Mouse (Mus musculus) thymus, adult 18-20 months (tissue): ENCODE data around the gene Map1a.
A peak's percentile ranks its signal among the peaks of the same experiment; 100 is the strongest.

Experiments used
- DNase-seq, 2 experiments: peaks; one replicate each; pipeline ENCODE4 v3.0.0; 2022; ENCODE audit warnings: mixed read lengths in 2 of 2

Gene Map1a

DNA sequence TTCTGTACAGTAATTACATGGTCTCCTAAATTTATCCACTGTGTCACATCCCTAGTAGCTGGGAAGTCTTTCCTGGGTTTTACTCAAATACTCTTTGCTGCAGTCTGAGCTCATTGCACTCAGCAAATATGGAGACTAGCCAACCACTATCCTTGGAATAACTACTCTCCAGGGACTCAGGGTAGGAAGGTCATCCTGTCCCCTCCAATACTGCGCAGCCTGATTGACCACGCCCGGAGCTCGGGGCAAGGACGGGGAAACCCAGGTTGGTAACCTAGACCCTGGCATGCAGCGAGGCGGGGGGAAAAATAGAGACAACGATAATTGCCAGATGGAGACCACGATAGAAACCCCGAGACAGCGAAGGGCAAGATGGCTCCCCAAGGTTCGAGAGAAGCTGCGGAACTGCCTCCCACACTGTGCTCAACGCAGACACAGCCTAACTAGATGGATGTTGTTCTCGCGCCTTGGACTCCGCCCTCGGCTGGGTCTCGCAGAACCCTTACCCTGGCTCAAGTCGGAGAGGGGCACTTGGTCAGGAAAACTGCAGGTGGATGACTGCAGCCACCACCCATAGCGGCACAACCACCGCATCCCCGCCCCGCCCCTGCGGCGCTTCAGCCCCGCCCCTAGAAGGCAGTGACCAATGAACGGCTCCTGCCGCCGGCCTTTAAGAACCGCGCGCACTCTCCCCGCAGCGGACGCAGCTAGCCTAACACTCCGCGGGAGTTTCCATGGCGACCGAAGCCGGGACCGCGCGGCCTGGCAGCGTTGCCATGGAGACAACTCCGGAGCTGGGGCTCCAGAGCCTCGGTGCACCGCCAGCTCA lies at the start of gene Map1a:
Map1a (plus strand) TSS at position 700 of the 829 bp plus-strand sequence.
- peak; percentile 78 to 85 for DNase-seq

- no peak for DNase-seq
These were observed 45.3 kb upstream of the Map1a start for GRCm38 (mm10) chr2:121244099-121244498.

GRCm38 (mm10) chr2:121249758-121250157 lies 39.6 kb upstream of the Map1a start:
- DNase-seq, result no peak

DNA sequence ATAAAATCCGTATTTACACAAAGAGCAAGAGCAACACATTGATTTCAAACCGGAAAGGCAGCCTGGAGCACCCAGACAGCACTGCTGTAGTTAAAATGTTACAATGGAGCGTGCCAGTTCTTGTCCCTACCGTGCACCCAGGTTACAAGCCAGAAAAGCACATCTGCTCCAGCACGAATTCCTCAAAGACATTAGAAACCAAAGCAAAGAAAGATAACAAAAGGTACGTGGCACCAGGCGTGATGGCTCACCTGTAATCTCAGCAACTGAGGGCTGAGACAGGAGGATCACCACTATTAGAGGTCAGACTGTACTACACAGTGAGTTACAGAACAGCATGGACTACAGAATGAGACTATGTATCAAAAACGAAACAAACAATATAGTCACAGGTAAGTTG lies 21.0 kb upstream of the Map1a start:
- no peak for DNase-seq

GRCm38 (mm10) chr2:121270521-121271235 lies 18.7 kb upstream of the Map1a start:
- peak in 1 of 2 experiments; percentile 33 for DNase-seq

DNA sequence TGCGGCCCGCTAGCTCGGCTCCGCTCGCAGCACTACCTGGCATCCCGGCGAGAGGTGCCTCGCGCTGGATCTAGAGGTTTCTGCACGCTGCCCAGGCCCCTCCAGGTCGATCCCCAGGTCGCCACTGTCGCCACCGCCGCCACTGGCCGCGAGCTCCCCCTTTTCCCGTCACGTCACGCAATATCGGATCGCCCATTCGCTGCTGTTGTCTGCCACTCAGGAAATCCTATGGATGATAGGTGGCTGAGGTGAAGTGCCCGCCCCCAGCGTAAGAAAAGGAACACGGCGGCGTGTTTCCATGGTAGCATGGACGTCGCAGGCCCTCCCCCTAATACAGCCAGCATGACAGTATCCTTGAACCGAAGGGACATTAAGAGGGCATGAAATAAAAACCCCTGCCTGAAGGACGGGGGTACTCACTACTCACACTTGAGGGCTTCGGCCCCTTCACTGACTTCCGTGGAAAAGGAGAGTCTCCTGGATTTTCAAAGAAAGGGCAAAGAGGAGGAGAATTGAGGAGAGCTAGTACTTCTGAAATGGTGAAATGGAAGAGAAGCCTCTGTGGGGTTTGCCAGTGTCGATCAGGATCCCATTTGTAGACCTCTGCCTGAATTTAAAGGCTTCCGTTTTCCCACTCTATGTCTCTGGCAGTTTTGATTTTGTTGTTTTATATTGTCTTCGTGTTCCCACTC lies 18.0 kb upstream of the Map1a start, which contains the start of gene Trp53bp1:
Trp53bp1 (minus strand) TSS at position 172 of the 692 bp plus-strand sequence.
- peak; percentile 84 to 92 for DNase-seq

DNA sequence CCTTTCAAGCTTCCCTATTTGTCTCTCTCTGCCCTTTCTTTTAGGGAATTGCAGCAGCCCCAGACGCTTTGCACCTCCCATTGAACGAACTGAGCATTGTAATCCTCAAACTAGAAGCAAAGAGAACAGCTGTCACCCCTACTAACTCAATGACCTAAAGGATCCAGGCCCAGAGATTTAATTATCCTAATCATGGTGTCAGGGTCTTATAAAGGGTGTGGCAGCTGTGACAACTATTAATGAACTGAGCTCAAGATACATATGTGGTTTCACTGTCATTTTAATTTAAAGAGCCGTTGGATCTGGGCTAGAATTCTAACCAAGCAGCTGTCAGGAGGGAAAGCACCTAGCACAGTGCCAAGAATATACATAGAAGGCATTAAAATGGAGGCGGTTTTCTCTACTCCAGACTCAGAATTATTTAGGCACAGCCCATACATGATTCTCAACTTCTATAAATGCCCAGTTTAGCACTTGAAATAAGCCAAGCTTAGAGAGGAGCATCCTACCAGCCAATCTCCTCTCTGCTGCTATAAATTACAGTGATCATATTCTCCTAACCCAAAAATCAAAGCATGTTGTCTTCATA lies 17.4 kb upstream of the Map1a start:
- DNase-seq, result no peak

GRCm38 (mm10) chr2:121287850-121288249 lies 1.6 kb upstream of the Map1a start:
- no peak for DNase-seq

GRCm38 (mm10) chr2:121289730-121290540 lies 535 bp downstream of the Map1a start:
- DNase-seq, result no peak

DNA sequence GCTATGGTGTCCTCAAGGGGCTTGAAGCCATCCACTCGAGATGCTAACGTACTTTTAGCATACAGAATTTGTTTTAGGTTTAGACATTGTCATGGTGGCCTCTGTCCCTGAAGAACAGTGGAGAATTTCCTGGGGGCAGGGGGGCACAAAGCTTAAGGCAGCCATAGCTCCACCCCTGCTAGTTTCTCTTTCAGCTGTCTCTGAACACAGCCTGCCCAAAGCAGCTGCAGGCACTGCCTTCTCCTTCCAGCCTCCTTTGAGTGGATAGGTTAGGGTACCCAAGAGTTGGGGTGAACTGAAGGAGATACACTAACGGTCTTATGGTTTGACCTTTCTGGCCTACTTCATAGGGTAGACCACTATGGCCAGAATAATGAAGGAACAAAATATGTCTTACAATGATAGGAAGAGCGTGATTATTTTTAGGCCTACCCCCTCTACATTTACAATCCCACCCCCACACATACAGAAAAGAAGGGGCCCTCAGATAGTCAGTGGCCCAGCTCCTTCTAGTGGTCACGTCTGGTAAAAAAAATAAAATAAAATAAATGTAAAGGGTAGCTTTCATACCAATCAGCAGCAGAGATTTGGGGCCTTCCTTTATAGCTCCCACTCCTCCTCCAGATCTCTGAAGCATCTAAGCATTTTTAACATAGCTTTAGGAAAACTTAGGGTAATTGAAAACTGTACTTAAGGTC lies 3.1 kb downstream of the Map1a start:
- DNase-seq, result no peak

DNA sequence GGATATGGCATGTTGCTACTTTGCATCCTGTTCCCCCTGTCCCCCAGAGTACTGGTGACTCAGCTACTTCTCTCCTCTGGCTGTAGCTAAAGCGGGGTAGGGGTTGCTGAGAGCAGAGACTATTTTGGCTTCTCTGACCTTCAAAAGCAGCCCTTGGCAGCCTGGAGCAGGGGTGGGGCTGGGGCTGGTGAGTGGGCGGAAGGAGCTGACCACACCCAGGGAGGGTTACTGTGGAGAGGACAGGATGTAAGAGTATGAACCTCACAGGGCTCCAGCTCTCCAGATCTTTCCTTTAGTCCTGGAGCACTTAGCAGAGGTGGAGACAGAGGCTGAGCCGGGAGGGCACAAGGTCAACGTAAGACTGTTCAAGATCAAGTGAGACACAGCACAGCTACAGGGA lies 4.8 kb downstream of the Map1a start:
- DNase-seq, result no peak

DNA sequence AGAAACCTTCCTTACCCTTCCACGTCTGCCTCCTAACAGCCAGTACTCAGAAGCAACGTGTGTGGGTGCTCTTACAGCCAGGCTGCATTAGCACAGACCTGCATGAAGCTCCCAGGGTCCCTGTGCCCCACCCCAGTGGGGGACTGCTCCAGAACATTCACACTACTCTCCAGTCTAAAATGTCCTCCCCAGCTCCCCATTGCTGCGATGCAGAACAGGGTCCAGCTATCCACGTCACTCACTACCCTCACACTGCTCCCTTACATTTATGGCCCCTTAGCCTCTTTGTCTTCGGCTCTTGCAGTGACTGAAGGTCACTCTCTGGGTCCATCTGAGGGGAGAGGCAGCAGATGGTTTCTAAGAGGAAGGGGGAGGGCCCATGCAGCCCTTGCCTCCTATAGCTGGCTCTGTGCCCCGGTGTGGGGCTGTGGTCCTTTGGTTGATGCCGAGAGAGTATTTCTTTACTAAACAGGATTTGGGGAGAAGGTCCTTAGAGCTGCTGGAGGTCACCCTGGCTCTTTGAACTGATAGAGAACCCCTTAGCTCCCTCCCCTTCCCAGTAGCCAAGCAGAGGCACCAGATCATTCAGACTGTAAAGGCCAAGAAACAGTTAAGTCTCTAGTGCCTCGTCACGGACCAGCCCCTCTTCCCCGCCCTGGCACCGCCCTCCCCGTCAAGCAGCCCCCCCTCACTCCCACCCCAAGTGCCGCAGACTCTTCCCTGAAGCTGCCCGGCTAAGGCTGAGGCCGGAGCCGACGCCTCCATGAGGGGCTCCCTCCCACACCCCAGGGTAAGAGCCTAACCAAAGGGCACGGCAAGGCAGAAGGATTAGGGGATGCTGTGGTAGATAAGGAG lies 5.6 kb downstream of the Map1a start:
- no peak for DNase-seq

DNA sequence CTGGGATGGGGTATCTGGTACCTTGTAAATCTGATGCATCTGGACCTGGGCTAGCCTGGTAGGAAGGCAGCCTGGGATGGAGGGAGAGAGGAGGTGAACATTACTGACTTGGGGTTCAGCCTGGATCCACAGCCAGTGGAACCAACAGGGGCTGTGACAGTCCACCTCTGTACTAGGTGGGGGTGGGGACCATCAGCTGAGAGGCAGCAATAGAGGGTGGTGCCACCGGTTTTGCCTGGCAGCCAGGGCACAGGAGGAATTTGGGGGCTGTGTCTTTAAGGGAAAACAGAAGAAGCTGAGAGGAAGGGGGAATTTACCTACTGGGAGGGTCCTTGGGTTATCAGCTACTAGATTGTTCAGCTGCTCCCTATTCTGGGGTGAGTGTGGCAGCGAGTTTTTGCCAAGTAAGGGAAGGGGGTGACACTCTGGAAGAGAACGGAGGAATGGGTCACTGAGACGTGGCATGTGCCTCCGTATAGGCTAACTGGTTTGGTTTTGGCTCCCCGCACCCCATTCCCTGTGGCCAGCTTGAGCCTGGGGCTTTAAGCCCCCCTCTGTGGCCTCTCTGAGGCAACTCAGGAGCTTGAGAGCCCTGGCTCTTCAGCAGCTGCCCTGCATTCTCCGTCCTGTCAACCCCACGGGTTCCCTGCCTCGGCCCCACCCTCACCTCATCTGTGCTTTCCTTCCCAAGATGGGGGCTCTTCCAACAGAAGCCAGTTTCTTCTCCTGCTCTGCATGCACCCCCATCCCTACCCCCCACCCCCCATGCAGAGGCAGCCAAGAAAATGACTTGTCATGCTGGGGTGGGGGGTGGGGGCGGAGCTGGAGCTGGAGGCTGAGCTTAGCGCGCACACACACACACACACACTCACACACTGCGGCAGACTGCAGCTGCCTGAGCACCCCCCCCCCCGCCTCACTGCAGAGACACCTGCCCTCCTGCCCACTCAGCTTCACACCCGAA lies 6.5 kb downstream of the Map1a start:
- DNase-seq, result peak in 1 of 2 experiments; percentile 29

DNA sequence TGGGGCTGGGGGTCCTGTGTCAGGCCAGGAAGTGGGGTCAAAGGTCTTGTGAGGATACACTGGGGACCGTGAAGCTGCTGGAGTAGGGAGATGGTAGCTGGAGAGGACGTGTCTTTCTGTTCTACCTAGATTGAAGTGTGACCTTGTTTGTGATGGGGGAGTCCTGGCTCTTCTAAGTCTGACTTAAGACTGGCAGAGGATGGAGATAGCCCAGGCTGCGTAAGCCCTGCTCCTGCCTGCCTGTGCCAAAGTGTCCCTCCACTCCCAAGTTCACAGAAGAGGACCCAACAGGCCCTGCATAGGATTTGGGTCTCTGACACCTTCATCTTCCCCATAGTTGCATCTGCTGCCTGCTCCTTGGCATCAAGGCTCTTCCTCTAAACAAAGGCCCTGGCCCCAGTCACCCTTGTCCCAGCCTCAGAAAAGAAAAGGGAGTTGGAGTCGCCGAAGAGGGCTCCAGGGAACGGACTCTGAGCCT lies 7.4 kb downstream of the Map1a start:
- DNase-seq, result no peak

DNA sequence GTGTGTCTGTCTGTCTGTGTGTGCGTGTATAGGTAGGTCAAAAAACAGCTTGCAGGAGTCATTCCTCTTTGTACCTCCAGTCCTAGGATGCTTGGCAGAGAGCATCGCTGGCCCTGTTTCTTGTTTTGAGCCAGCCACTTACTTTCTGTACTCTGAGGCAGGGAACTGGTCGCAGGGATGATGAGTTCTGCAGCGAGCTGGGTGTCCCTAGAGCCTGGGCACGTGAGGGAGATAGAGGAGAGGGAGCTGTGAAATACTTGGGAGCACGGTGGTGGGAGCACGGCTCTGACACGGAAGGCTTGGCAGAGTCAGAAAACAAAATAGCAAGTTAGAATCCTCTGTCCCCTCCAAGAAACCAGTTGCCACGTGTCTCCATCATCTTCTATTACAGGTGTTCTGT lies 8.3 kb downstream of the Map1a start:
- no peak for DNase-seq

- no peak for DNase-seq
These were observed 8.7 kb downstream of the Map1a start for GRCm38 (mm10) chr2:121298131-121298530.

DNA sequence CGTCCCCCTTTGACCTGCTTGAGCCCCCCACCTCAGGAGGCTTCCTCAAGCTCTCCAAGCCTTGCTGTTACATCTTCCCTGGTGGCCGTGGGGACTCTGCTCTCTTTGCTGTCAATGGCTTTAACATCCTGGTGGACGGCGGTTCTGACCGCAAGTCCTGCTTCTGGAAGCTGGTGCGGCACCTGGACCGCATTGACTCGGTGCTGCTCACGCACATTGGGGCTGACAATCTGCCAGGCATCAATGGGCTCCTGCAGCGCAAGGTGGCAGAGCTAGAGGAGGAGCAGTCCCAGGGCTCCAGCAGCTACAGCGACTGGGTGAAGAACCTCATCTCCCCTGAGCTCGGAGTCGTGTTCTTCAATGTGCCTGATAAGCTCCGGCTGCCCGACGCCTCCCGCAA lies 10.1 kb downstream of the Map1a start:
- no peak for DNase-seq

DNA sequence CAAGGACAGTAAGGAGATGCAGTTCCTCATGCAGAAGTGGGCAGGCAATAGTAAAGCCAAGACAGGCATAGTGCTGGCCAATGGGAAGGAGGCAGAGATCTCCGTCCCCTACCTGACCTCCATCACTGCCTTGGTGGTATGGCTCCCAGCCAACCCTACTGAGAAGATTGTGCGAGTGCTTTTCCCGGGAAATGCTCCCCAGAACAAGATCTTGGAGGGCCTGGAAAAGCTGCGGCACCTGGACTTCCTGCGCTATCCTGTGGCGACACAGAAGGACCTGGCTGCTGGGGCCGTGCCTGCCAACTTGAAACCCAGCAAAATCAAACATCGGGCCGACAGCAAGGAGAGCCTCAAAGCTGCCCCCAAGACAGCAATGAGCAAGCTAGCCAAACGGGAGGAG lies 10.6 kb downstream of the Map1a start:
- no peak for DNase-seq

DNA sequence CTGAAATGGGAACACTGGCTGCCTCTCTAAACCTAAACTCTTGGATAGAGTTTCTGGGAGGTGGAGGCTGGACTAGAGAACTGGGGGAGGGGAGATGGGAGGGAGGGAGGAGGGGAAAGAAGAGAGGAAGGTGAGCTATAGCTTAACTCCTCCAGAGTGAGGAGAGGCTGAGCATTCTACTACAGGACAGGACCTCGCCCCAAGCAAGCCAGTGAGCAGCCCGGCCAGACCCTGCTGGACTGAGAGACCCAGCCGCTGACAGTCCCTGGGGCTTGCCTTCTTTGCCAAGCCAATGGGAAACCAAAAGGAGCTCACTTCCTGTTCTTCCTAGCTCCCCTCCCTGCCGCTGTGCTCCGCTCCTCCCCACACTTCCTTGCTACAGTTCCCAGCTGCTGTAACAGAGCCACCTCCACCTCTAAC lies 19.6 kb downstream of the Map1a start:
- DNase-seq, result no peak
